Mouse (Mus musculus) cerebellum, adult 9-11 months (tissue): Measurements from ENCODE around the gene Drg1.

Source experiments
- DNase-seq: peaks from one replicate; pipeline ENCODE4 v3.0.0; 2022

The Drg1 gene

DNA sequence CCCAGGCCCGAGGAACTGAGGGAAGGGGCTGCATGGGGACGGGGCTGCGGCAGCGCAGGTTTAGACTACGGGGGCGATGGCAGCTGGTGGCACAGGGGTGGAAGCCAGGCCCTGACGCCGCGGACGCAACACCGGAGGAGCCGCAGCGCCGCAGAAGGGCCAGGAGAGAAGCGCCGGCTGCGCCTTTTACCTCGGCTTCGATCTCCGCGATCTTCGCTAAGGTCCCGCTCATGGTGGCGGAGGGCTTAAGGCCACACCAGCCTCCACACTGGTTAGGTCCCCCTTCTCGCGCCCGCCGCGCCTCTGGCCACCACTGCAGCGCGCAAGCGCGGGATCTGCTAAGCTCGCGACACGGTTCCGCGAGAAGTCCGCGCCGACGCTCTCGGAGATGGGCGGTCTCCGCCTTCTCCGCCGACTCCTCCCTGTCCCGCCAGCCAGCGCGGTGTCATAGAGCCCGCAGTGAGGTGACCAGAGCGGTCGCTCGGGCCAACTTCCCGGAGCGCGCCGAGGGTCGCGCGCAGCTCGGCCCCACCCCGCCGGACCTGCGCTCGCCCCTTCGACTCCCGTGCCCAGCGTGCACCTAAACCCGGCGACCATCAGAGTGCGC lies at the start of gene Drg1:
Drg1 (minus strand) TSS at position 337 of the 607 bp plus-strand sequence.
- peak; percentile 94 for DNase-seq

DNA sequence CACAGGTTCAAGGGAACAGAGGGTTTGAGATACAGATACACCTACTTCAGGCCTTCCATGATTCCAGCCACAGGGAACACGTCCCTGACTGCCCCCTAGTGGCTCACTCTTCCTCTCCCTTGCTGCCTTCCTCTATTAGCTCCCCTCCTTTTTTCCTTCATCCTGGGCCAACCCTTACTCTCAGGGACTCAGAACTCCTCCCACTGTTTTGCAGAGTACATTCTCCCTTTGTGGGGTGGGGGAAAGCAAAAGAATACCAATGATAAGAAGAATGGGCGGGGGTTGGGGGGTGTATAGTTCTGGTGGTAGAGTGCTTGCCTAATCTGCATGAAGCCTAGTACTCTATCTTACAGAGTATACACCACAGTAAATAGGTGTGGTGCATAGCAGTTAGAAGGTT lies 47.9 kb upstream of the Drg1 start:
- peak; percentile 76 for DNase-seq

DNA sequence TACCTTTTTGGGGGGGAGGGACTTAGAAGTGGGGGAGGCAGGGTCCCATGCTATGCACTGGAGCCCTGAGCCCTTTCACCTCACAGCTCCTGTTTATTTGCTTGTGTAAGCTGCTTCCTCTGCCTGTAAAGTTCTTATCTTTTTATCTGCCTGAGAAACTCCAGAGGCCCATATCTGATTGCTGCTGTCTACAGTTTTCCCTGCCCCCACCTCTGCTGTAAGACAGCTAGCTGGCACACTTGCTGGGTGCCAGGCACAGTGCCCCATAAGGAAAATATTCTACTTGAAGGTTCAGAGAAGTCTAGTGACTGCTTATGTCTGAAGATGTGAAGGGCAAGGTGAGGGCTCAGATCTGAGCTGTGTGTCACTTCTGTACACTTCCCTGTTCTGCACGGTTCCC lies 47.1 kb upstream of the Drg1 start:
- DNase-seq: no peak

DNA sequence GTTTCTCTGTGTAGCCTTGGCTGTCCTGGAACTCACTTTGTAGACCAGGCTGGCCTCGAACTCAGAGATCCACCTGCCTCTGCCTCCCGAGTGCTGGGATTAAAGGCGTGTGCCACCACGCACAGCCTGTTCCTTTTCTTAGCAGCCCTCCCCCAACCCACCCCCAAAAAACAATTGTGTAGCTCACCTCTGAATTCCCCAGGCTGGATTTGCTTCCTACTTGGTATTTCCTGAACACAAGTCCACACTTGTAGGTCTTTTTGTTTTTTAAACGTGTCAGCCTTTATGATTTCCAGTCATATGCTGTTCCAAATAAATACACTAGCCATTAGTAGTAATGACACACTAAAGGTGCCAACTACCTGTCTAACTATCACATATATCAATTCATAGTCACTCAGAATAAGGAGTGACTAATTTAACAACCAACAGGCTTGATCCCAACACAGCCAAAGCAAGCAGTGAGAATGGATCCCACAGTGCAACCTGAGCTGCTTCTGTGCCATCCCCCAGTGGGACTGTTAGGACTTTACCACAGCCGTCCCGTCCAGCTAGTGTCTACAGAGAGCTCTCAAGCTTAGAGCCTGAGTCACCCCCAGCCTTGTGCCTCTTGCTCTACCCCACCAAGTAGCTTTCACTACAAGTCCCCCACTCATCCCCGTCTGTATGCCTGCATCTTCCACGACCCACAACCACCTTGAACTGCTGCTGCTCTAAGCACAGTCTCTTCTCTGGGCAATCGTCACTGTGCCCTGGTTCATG lies 45.6 kb upstream of the Drg1 start:
- no peak for DNase-seq

DNA sequence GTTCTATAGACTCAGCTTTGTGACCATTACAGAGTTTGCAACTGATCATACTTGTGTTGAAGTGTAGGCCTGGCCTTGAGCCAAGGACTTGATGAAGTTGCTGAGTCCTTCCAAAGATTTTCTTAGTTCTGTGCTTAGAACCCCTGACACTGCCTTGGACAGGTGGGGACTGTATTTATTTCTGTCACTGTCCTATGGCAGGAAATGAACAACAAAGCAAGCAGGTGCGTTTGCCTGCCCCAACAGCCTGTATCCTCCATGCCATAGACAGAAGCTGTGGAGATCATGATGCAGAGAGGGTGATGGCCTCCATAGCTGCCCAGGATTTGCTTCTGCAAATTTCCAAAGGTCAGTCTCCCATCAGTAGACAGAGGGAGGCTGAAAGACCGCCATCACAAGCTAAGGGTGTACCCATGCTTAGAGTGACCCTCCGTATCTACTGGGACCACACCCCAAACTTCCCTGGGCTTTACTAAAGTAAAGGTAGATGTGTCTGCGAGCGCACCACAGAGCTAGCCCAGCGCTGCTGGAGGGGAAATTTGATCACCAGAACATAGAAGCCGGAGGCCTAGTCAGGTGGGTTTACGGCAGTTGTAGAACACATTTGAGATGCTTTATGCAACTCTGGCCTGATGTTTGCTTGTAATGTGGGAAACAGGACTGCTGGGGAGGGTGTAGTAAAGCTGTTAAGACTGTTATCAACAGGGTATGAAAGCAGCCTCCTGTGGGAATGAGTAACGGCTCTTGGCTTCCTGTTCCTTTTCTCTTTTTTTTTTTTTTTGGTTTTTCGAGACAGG lies 44.8 kb upstream of the Drg1 start:
- no peak for DNase-seq

DNA sequence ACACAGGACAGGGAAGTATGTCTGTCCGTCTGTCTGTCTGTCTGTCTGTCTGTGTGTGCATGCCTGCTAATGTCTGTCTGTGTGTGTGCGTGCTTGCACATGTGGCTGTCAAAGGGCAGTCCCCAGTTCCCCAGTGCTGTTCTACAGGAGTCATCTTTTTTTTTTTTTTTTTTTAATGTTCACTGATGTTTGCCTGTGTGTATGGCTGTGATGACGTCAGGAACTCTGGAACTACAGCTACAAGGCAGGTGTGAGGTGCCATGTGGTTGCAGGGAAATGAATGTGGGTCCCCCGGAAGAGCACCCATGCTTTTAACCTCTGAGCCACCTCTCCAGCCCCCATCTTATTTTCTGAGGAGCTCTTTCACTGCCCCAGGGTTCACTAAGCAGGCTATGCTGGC lies 43.7 kb upstream of the Drg1 start:
- no peak for DNase-seq

DNA sequence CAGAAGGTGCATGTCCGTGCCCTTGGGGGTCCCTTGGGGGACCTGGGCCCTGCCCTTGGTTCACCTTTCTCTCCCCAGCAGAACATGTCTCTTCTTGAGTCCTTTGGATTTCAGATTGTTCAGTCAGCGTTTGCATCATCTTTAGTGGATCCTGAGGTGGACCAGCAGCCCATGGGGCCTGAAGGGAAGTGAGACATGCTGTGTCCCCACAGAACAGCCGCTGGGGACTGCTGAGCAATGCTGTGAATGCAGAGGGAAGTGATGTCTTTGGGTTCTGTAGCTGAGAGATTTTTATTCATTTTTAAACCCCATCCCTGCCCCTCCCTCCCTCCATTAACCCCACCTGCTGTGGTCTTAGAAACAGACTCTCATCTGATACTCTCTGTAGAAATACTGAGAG lies 41.7 kb upstream of the Drg1 start:
- no peak for DNase-seq

DNA sequence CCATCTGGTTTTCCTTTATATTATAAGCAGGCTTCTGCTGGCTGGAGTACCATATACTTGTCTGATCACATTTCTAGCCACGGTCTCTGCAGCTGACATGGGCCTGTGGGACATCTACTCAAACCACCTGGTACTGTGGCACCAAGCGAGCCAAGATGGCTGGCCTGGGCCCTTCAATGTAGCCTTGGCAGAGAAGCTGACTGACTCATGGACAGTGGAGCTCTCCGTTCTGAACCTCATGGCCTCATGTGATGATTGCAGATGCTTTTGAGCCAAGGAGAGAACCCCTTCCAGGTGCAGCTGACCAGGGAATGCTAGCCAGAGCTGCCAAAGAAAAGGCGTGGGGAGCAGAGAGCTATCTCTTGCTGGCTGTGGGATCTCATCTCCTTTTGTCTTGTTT lies 39.6 kb upstream of the Drg1 start:
- no peak for DNase-seq

DNA sequence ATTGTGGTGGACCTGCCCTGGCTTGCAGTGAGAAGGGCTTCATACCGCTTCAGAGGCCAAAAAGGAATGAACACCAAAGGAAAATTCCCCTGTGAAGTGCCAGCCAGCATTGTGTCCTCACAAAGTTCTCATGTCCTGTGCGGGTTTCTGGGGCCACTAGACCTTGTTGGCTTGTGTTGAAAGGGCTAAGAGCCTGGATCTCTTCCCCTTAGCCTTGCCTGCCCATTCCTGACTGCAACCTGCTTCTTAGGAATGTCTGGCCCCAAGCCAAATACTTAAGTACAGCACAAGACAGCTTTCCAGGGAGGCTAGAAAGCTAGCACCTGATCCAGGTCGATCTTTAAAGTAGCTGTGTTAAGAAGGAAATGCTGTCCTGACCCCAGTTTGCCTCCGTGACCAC lies 36.6 kb upstream of the Drg1 start:
- no peak for DNase-seq

DNA sequence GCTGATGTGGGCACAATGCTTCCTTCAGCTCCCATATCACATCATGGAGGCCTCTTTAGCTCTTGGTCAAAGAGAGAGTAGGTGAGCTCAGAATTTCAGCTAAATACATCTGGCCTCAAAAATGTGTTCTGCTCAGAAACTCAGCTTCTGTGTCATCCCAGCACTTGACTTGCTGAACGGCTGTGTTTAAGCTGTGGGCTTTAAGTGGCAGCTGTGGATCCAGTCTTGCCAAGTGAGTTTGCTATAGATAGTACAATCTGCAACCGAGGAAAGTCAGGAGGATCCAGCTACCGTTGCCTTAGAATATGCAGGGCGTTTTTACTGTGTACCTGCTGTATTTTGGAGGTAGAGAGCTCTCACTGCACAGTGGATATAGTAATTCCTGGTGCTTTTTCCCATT lies 36.2 kb upstream of the Drg1 start:
- DNase-seq: no peak

DNA sequence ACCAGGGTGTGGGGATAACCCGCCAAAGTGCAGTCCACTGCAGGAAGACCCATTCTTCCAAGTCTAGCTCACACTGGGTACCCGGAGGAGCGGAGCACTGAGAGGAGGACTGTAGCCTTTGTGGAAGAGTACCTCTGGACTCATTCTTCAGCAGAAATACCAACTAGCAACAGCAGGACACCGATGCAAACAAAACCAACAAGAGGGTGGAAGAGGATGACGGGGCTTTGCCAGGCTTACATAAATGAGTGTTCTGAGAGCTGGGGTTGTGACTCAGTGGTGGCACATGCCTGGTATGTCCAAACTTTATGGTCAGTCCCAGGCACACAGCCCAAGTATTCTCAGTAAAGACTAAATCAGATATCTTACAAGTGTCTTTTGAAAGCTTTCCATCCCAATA lies 34.9 kb upstream of the Drg1 start:
- DNase-seq: no peak

DNA sequence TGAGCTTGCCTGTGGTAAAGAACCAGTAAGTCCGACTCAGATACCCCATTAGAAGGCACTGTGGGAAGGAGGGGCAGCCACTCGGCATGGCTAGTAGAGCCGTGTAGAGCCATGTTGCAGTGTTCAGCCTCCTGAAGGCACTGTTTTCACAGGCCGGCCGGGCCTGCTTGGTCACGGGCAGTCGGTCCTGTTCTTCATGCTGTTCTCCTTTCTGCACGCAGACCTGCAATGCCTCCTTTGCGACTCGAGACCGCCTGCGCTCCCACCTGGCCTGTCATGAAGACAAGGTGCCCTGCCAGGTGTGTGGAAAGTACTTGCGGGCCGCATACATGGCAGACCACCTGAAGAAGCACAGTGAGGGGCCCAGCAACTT lies 32.6 kb upstream of the Drg1 start:
- DNase-seq: no peak

DNA sequence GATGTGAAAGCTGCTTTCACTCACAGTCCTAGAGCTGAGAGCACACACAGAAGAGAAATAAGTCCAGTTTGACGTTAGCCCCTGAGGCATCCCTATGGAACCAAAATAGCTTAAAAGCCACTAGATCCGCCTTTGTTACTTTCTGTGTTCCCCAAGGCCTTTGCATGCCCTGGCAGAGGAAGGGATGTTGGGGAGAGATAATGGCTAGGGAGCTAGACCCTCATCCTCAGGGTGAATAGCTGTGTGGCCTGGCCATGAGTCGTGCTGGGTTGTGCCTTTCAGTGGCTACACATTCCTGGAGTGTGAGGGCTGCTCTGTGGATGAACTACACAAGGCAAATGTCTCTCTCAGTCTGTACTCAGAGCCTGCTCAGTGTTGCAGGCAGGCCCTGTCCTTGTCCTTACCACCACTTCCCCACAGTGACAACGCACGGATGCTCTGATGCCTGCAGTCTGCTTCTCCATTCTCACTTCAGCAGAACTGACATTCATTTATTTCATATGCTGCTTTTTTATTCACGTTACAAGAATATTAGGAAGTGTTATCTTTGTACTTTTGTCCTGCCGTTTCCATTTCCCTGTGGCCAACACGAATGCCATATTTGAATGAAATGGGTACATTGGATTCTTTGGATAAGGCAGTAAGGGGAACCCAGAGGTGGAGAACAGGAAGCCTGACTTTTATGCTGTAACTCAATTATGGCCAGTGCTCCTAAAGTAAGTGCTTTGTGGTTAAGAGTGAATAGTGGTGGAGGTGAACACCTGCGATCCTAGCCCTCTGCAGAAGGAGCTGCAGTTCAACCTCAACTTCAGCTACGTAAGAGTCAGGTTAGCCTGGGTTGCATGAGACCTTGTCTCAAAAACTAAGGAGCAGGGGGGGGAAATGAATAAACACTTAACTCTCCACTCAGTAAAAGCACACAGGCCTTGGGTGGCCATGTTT lies 31.9 kb upstream of the Drg1 start:
- DNase-seq: no peak

DNA sequence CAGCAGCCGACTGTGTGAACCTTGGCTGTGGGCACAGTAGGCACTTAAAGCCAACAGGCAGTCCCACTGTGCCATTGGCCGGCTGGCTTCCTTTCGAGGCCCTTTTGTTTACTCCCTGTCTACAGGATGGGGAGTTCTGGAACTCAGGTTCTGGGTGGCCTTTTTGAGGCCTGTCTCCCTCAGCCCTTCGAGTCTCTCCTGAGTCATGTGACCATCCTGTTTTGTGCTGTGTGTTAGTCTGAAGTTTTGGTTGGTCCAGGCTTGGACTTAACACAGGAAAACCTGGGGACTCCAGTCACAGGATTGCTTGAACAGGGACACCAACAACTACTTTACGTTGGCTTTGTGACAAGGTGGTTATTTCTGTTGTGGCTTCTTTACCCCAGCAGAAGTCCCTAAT lies 29.8 kb upstream of the Drg1 start:
- no peak for DNase-seq

DNA sequence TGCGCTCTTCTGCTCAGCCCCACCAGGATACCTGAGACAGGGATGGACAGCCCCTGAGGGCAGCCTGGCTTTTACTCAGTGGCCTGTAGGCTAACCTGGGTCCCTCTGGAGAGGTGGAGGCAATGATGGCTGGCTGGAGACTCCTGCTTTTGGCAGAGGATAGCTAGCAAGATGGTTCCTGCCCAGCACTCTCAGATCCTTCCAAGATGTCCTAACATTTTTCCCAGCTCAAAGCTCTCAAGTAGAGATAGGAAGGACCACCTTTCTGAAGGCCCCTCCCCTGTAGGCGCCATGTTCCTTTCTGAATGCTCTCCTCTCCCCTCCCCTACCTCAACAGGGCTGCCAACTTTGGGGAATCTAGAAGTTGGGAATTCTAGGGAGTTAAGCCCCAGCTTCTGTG lies 28.4 kb upstream of the Drg1 start:
- DNase-seq: no peak

DNA sequence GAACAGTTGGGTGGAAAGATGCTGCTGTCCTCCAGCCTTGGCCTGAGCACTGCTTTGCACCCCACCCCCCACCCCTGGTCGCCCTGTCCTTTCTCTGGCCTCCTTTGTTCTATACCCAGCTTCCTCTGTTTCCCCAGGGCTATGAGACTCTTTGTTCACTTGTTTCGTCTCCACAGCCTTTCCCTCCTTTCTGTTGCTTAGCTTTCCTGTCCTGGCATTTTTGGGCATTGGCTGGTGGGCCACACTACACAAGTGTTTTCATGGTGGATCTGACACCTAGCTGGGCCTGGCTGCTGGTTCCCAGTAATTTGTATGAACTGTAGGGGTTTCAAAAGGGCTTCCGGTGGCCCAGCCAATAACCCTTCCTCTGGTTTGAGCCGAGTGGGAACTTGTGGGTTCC lies 27.1 kb upstream of the Drg1 start:
- no peak for DNase-seq

DNA sequence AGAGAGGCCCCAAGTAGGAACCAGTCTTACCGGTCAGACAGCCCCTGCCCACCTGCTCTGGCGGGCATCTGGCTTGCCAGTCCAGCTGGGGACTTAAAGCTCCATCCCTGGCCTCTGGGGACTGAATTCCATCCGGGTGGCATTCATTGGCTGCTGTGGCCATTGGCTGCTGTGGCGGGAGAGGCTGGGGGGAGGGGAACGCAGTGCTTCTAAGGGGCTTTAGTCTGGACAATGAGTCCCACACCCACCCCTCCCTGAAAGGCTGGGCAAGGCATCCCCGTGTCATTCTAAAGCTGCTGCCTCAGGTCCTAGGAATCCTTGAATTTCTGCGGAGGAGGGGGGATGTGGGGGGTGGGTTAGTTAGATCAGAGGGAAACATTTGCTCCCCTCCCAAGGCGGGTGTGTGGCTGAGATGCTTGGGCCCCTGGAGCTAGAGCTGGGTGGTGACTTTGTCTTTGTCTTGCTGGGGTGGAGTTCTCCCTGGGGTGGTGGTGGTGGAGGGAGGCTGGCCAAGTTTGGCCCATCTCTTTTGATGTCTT lies 26.6 kb upstream of the Drg1 start:
- DNase-seq: peak; percentile 62

DNA sequence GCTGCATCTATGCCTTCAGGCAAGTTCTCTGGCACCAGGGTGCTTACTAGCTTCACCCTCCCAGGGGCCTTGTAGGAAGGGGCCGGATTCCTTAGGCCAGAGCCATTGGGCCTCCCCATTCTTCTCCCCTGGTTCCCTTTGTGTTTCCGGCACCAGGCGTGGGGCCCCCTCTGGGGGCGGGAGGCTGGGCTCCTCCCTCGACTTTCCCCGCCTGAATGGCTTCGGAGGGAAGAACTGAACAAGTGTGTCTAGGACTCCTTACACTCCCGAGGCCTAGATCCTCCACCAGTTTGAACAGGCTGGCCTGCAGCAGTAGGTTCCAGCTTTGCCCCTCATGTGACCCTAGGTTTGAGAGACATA lies 25.8 kb upstream of the Drg1 start:
- peak; percentile 61 for DNase-seq

DNA sequence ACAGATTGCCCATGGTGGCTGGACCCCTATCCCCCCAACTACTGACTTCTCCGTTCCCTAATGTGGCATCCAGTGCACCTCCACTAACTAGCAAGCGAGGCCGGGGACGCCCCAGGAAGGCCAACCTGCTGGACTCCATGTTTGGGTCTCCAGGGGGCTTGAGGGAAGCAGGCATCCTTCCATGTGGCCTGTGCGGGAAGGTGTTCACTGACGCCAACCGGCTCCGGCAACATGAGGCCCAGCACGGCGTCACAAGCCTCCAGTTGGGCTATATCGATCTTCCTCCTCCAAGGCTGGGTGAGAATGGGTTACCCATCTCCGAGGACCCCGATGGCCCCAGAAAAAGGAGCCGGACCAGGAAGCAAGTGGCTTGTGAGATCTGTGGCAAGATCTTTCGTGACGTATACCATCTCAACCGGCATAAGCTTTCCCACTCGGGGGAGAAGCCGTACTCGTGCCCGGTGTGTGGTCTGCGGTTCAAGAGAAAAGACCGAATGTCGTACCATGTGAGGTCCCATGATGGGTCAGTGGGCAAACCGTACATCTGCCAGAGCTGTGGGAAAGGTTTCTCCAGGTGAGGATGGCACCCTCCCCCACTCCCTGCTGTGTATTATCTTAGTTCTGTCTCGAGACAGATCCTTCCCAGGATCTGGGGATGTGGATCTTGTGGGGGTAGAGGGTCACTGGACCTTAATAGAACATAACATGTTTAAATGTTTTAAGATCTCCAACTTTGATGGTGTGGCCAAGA lies 25.3 kb upstream of the Drg1 start:
- peak; percentile 60 for DNase-seq

DNA sequence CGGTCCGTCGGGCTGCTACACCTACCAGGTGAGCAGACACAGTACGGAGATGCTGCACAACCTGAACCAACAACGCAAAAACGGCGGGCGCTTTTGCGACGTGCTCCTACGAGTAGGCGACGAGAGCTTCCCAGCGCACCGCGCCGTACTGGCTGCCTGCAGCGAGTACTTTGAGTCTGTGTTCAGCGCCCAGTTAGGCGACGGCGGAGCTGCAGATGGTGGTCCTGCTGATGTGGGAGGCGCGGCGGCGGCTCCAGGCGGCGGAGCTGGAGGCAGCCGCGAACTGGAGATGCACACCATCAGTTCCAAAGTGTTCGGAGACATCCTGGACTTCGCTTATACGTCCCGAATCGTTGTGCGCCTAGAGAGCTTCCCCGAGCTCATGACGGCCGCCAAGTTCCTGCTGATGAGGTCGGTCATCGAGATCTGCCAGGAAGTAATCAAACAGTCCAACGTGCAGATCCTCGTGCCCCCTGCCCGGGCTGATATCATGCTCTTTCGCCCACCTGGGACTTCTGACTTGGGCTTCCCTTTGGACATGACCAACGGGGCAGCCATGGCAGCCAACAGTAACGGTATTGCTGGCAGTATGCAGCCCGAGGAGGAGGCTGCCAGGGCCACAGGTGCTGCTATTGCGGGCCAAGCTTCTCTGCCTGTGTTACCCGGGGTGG lies 24.6 kb upstream of the Drg1 start:
- peak; percentile 81 for DNase-seq
